Mouse (Mus musculus) small intestine, adult 2 months (tissue): ENCODE results near the gene Epha3.

Source experiments
- CTCF ChIP-seq: fragments of 200-500 bp; IDR thresholded peaks from 2 replicates; pipeline ENCODE4 v1.5.1; 2012; ENCODE audit warnings: low read depth, mild to moderate bottlenecking, control low read depth, inconsistent platforms, low read length, moderate library complexity, mixed read lengths; ENCODE audit not compliant: insufficient replicate concordance, insufficient read length; ENCODE audit errors: extremely low read depth
- POLR2A ChIP-seq: fragments of 200-500 bp; IDR thresholded peaks from 2 replicates; pipeline ENCODE4 v1.6.1; 2012; ENCODE audit warnings: low read depth, mild to moderate bottlenecking, control low read depth, inconsistent platforms, low read length, moderate library complexity

- no peak for TF ChIP-seq POLR2A
- no peak for TF ChIP-seq CTCF
Measured at GRCm38 (mm10) chr16:63801436-63801835, 62.5 kb downstream of the Epha3 start.
